Mouse (Mus musculus) bone marrow macrophage, adult 2 months (primary cell): ENCODE data around the gene Naip1.
"Not testable (repeated sequence)": the region's sequence is repeated elsewhere in the genome, so short reads cannot be mapped to it uniquely, and the experiment has no call there.

Source experiments
- CTCF ChIP-seq: IDR thresholded peaks from 2 replicates; pipeline ENCODE4 v1.5.1; 2012; ENCODE audit warnings: low read depth, mild to moderate bottlenecking, low read length, moderate library complexity
- POLR2A ChIP-seq: IDR thresholded peaks from 2 replicates; pipeline ENCODE4 v1.6.1; 2012; ENCODE audit warnings: mild to moderate bottlenecking, low read depth, low read length, borderline replicate concordance

- not testable (repeated sequence) for TF ChIP-seq CTCF, POLR2A
These were observed 49.6 kb downstream of the Naip1 start for GRCm38 (mm10) chr13:100402930-100403637.
